ENCODE assay signal across 13 mouse cellular contexts in genomic region chr12:111686390-111686789, GRCm38 (mm10). TPM values are rescaled to one million over a fixed set of nuclear protein-coding genes. Genes with fewer than 3 reads are reported as not detected.
DNase-seq lines count a peak whose midpoint lies in the region; ATAC-seq and TF ChIP-seq lines count a peak whose summit lies in the region.
"Had no signal": no experiment of that assay in that cellular context is flagged by ENCODE, and none has a peak within 500 bp of the region (broad histone marks: within the 10 kb centered on the region; RNA-seq: fewer than 3 reads in every experiment).

No protein-coding gene starts in this region.

- 86% methylated on average over 4 of the region's 4 CpGs for WGBS in forebrain, embryonic 10.5 days
- WGBS in forebrain, embryonic 16.5 days = 90% methylated on average over 4 of the region's 4 CpGs
- 80% methylated on average over 4 of the region's 4 CpGs for WGBS in lung, embryonic 14.5 days
- WGBS in lung, postnatal 0 days = 73% methylated on average over 4 of the region's 4 CpGs
- 84% methylated on average over 4 of the region's 4 CpGs for WGBS in forebrain, postnatal 0 days
- WGBS in neural tube, embryonic 15.5 days = 89% methylated on average over 4 of the region's 4 CpGs

- no peaks in the 10 kb centered on the region for H3K9me3 ChIP-seq in forebrain, embryonic 10.5 days
- H3K9me3 ChIP-seq in forebrain, embryonic 16.5 days (ENCODE audit: control insufficient read depth, low read length) = no peaks in the 10 kb centered on the region
- H3K9me3 ChIP-seq in lung, embryonic 14.5 days (ENCODE audit: low read depth, low read length) = no peaks in the 10 kb centered on the region
- no peaks in the 10 kb centered on the region for H3K9me3 ChIP-seq in lung, postnatal 0 days (ENCODE audit: low read length)
- H3K9me3 ChIP-seq in forebrain, postnatal 0 days (ENCODE audit: low read length) = no peaks in the 10 kb centered on the region
- H3K9me3 ChIP-seq in neural tube, embryonic 15.5 days (replicated peaks) = no peaks in the 10 kb centered on the region
- H3K9me3 ChIP-seq: liver, embryonic 12.5 days had no signal

- peak overlapping the region; percentile 98 for H3K27ac ChIP-seq in forebrain, embryonic 10.5 days
- no peak overlapping the region for H3K27ac ChIP-seq in forebrain, embryonic 16.5 days (ENCODE audit: low read length)
- H3K27ac ChIP-seq in lung, embryonic 14.5 days (ENCODE audit: low read depth) = peak overlapping the region; percentile 88; the same call in 1 of the 2 replicates
- no peak overlapping the region for H3K27ac ChIP-seq in lung, postnatal 0 days (ENCODE audit: low read length)
- H3K27ac ChIP-seq in forebrain, postnatal 0 days (ENCODE audit: low read depth, low read length) = peak overlapping the region; percentile 79; the same call in 1 of the 2 replicates
- peak overlapping the region; percentile 83 for H3K27ac ChIP-seq in neural tube, embryonic 15.5 days (replicated peaks)
- H3K27ac ChIP-seq: liver, embryonic 12.5 days had no signal

- H3K4me1 ChIP-seq in forebrain, embryonic 10.5 days = peaks cover 62% of the 10 kb centered on the region
- H3K4me1 ChIP-seq in forebrain, embryonic 16.5 days (replicated peaks; ENCODE audit: control insufficient read depth, insufficient read depth, low read length) = peaks cover 14% of the 10 kb centered on the region
- H3K4me1 ChIP-seq in lung, embryonic 14.5 days (ENCODE audit: insufficient read depth) = peaks cover 17% of the 10 kb centered on the region
- no peaks in the 10 kb centered on the region for H3K4me1 ChIP-seq in lung, postnatal 0 days (ENCODE audit: insufficient read depth, low read depth, low read length)
- H3K4me1 ChIP-seq in forebrain, postnatal 0 days (ENCODE audit: insufficient read depth) = 0 out of 2 replicates have a peak, but pooled peaks cover 4% of the 10 kb centered on the region
- H3K4me1 ChIP-seq in neural tube, embryonic 15.5 days = peaks cover 29% of the 10 kb centered on the region

- no peak overlapping the region for H3K4me2 ChIP-seq in forebrain, embryonic 16.5 days (ENCODE audit: low read length)
- H3K4me2 ChIP-seq in lung, embryonic 14.5 days = no peak overlapping the region
- H3K4me2 ChIP-seq in lung, postnatal 0 days (replicated peaks; ENCODE audit: low read depth, low read length) = no peak overlapping the region
- H3K4me2 ChIP-seq in forebrain, postnatal 0 days (ENCODE audit: low read depth) = no peak overlapping the region
- H3K4me2 ChIP-seq in neural tube, embryonic 15.5 days = no peak overlapping the region
- H3K4me2 ChIP-seq: liver, embryonic 12.5 days had no signal

- peaks cover 32% of the 10 kb centered on the region for H3K36me3 ChIP-seq in forebrain, embryonic 10.5 days (replicated peaks)
- H3K36me3 ChIP-seq in forebrain, embryonic 16.5 days (ENCODE audit: control insufficient read depth, insufficient read depth) = no peaks in the 10 kb centered on the region
- H3K36me3 ChIP-seq in lung, embryonic 14.5 days (ENCODE audit: insufficient read depth) = peaks cover 23% of the 10 kb centered on the region; the same call in 1 of the 2 replicates
- H3K36me3 ChIP-seq in lung, postnatal 0 days (ENCODE audit: insufficient read depth, low read length) = no peaks in the 10 kb centered on the region
- peaks cover 7% of the 10 kb centered on the region; the same call in 1 of the 2 replicates for H3K36me3 ChIP-seq in forebrain, postnatal 0 days (ENCODE audit: insufficient read depth)
- peaks cover 8% of the 10 kb centered on the region; the same call in 1 of the 2 replicates for H3K36me3 ChIP-seq in neural tube, embryonic 15.5 days

- H3K27me3 ChIP-seq in forebrain, embryonic 10.5 days (ENCODE audit: poor library complexity, severe bottlenecking) = no peaks in the 10 kb centered on the region
- no peaks in the 10 kb centered on the region for H3K27me3 ChIP-seq in forebrain, embryonic 16.5 days (replicated peaks; ENCODE audit: control insufficient read depth, insufficient read depth, low read length)
- no peaks in the 10 kb centered on the region for H3K27me3 ChIP-seq in lung, embryonic 14.5 days (ENCODE audit: insufficient read depth, low read length)
- no peaks in the 10 kb centered on the region for H3K27me3 ChIP-seq in lung, postnatal 0 days (replicated peaks; ENCODE audit: insufficient read depth, low read length)
- no peaks in the 10 kb centered on the region for H3K27me3 ChIP-seq in forebrain, postnatal 0 days (ENCODE audit: insufficient read depth, low read length)
- no peaks in the 10 kb centered on the region for H3K27me3 ChIP-seq in neural tube, embryonic 15.5 days (replicated peaks)

- DNase-seq in forebrain, embryonic 10.5 days (ENCODE audit: extremely low spot score, low spot score) = no peak
- DNase-seq in lung, embryonic 14.5 days = no peak
- no peak for DNase-seq in lung, postnatal 0 days (ENCODE audit: low spot score)
- DNase-seq in forebrain, postnatal 0 days = no peak
- DNase-seq in frontal cortex, postnatal 25 days (ENCODE audit: low spot score in 2 of 2) = no peak
- no peak for DNase-seq in spleen, postnatal 14 days (ENCODE audit: low spot score in 2 of 2)
- DNase-seq: heart, postnatal 10 days; right cerebral cortex, postnatal 25 days; thymus, adult 18-20 months had no signal

- no peak for TF ChIP-seq EP300 in lung, postnatal 0 days (IDR thresholded peaks at IDR 0.05)

- no peak overlapping the region for H3K4me3 ChIP-seq in forebrain, embryonic 10.5 days
- no peak overlapping the region for H3K4me3 ChIP-seq in forebrain, embryonic 16.5 days (replicated peaks; ENCODE audit: low read length)
- no peak overlapping the region for H3K4me3 ChIP-seq in lung, embryonic 14.5 days (ENCODE audit: low read depth, low read length)
- H3K4me3 ChIP-seq in lung, postnatal 0 days (ENCODE audit: low read depth, low read length) = no peak overlapping the region
- H3K4me3 ChIP-seq in forebrain, postnatal 0 days (ENCODE audit: low read depth, low read length) = no peak overlapping the region
- H3K4me3 ChIP-seq in neural tube, embryonic 15.5 days (replicated peaks) = no peak overlapping the region
- H3K4me3 ChIP-seq: liver, embryonic 12.5 days had no signal

- no peak overlapping the region for H3K9ac ChIP-seq in forebrain, embryonic 16.5 days (replicated peaks; ENCODE audit: low read depth, low read length)
- no peak overlapping the region for H3K9ac ChIP-seq in lung, embryonic 14.5 days
- no peak overlapping the region for H3K9ac ChIP-seq in lung, postnatal 0 days (replicated peaks; ENCODE audit: low read depth)
- H3K9ac ChIP-seq in forebrain, postnatal 0 days = no peak overlapping the region
- H3K9ac ChIP-seq in neural tube, embryonic 15.5 days (replicated peaks) = no peak overlapping the region
- H3K9ac ChIP-seq: liver, embryonic 12.5 days had no signal

- ATAC-seq in forebrain, embryonic 16.5 days = no peak
- ATAC-seq in lung, embryonic 14.5 days (ENCODE audit: insufficient read depth) = no peak
- no peak for ATAC-seq in lung, postnatal 0 days
- no peak for ATAC-seq in forebrain, postnatal 0 days
- no peak for ATAC-seq in neural tube, embryonic 15.5 days (ENCODE audit: low FRiP score)
- ATAC-seq: activated CD4-positive, CD25-positive, alpha-beta regulatory T cell, adult 4 months; liver, embryonic 12.5 days had no signal

- no peak for TF ChIP-seq CTCF in lung, embryonic 14.5 days (IDR thresholded peaks at IDR 0.05; ENCODE audit: low read depth)
- TF ChIP-seq CTCF in lung, postnatal 0 days (IDR thresholded peaks at IDR 0.05) = no peak
- TF ChIP-seq CTCF in forebrain, postnatal 0 days (IDR thresholded peaks at IDR 0.05; ENCODE audit: low read depth) = no peak

RNA-seq across cellular contexts. Expression of gene Trmt61a, which starts 8.5 kb away (rescaled TPM):
- 23.7 and 23.8 TPM in 2 replicates for polyA plus RNA-seq in forebrain, embryonic 10.5 days (2016; fragmentation: Nextera tagmentation; extraction: Ambion mirVana)
- polyA plus RNA-seq in forebrain, embryonic 16.5 days (2015; fragmentation: Nextera tagmentation; extraction: Ambion mirVana) = 9.8 and 12.6 TPM in 2 replicates
- polyA plus RNA-seq in lung, embryonic 14.5 days (2014; fragmentation: Nextera tagmentation; extraction: Ambion mirVana) = 8.7 and 9.3 TPM in 2 replicates
- polyA plus RNA-seq in lung, postnatal 0 days (2015; fragmentation: Nextera tagmentation; extraction: Ambion mirVana) = 4.3 and 4.5 TPM in 2 replicates
- 15.9 and 19.6 TPM in 2 replicates for total RNA-seq in forebrain, postnatal 0 days (2014; rRNA removed)
- polyA plus RNA-seq in forebrain, postnatal 0 days (2015; fragmentation: Nextera tagmentation; extraction: Ambion mirVana) = 8.8 and 10.9 TPM in 2 replicates
- polyA plus RNA-seq in neural tube, embryonic 15.5 days (2015; fragmentation: Nextera tagmentation; extraction: Ambion mirVana) = 9.6 and 10.8 TPM in 2 replicates

RNA-seq across cellular contexts. Expression of gene Ckb, which starts 14.3 kb away (rescaled TPM):
- polyA plus RNA-seq in forebrain, embryonic 10.5 days (2016; fragmentation: Nextera tagmentation; extraction: Ambion mirVana) = 1,567 and 1,577 TPM in 2 replicates
- 1,407 and 1,413 TPM in 2 replicates for polyA plus RNA-seq in forebrain, embryonic 16.5 days (2015; fragmentation: Nextera tagmentation; extraction: Ambion mirVana)
- 210 and 217 TPM in 2 replicates for polyA plus RNA-seq in lung, embryonic 14.5 days (2014; fragmentation: Nextera tagmentation; extraction: Ambion mirVana)
- polyA plus RNA-seq in lung, postnatal 0 days (2015; fragmentation: Nextera tagmentation; extraction: Ambion mirVana) = 153 TPM in 2 replicates
- 1,430 and 1,456 TPM in 2 replicates for total RNA-seq in forebrain, postnatal 0 days (2014; rRNA removed)
- 1,561 and 1,650 TPM in 2 replicates for polyA plus RNA-seq in forebrain, postnatal 0 days (2015; fragmentation: Nextera tagmentation; extraction: Ambion mirVana)
- polyA plus RNA-seq in neural tube, embryonic 15.5 days (2015; fragmentation: Nextera tagmentation; extraction: Ambion mirVana) = 1,500 and 1,731 TPM in 2 replicates

RNA-seq across cellular contexts. Expression of gene Bag5, which starts 26.7 kb away (rescaled TPM):
- 56.5 and 57.5 TPM in 2 replicates for polyA plus RNA-seq in forebrain, embryonic 10.5 days (2016; fragmentation: Nextera tagmentation; extraction: Ambion mirVana)
- polyA plus RNA-seq in forebrain, embryonic 16.5 days (2015; fragmentation: Nextera tagmentation; extraction: Ambion mirVana) = 70.8 and 71.5 TPM in 2 replicates
- 51.5 and 53.2 TPM in 2 replicates for polyA plus RNA-seq in lung, embryonic 14.5 days (2014; fragmentation: Nextera tagmentation; extraction: Ambion mirVana)
- 48.9 and 52.5 TPM in 2 replicates for polyA plus RNA-seq in lung, postnatal 0 days (2015; fragmentation: Nextera tagmentation; extraction: Ambion mirVana)
- total RNA-seq in forebrain, postnatal 0 days (2014; rRNA removed) = 50.6 and 54.2 TPM in 2 replicates
- 60.7 and 71.2 TPM in 2 replicates for polyA plus RNA-seq in forebrain, postnatal 0 days (2015; fragmentation: Nextera tagmentation; extraction: Ambion mirVana)
- polyA plus RNA-seq in neural tube, embryonic 15.5 days (2015; fragmentation: Nextera tagmentation; extraction: Ambion mirVana) = 61.5 and 65.2 TPM in 2 replicates

RNA-seq across cellular contexts. Expression of gene Apopt1, which starts 26.7 kb away (rescaled TPM):
- 57.9 and 62.6 TPM in 2 replicates for polyA plus RNA-seq in forebrain, embryonic 10.5 days (2016; fragmentation: Nextera tagmentation; extraction: Ambion mirVana)
- 47.2 and 48.3 TPM in 2 replicates for polyA plus RNA-seq in forebrain, embryonic 16.5 days (2015; fragmentation: Nextera tagmentation; extraction: Ambion mirVana)
- 53.3 and 57.3 TPM in 2 replicates for polyA plus RNA-seq in lung, embryonic 14.5 days (2014; fragmentation: Nextera tagmentation; extraction: Ambion mirVana)
- polyA plus RNA-seq in lung, postnatal 0 days (2015; fragmentation: Nextera tagmentation; extraction: Ambion mirVana) = 42.3 and 43.1 TPM in 2 replicates
- 27.8 and 30.1 TPM in 2 replicates for total RNA-seq in forebrain, postnatal 0 days (2014; rRNA removed)
- polyA plus RNA-seq in forebrain, postnatal 0 days (2015; fragmentation: Nextera tagmentation; extraction: Ambion mirVana) = 52.7 and 59.8 TPM in 2 replicates
- 58.5 and 58.8 TPM in 2 replicates for polyA plus RNA-seq in neural tube, embryonic 15.5 days (2015; fragmentation: Nextera tagmentation; extraction: Ambion mirVana)

Comparison
In these comparisons a context has a peak if more than half of its experiments do, and no peak if none do; other contexts are left out.
1. H3K27ac ChIP-seq: peak in forebrain, embryonic 10.5 days (single experiment), lung, embryonic 14.5 days (single experiment), forebrain, postnatal 0 days (single experiment) and neural tube, embryonic 15.5 days (single experiment); none in forebrain, embryonic 16.5 days (single experiment) and lung, postnatal 0 days (single experiment).